Mouse (Mus musculus): ENCODE measurements around the gene Gas6. TPM values are rescaled to one million over a fixed set of nuclear protein-coding genes. Genes with fewer than 3 reads are reported as not detected.

The Gas6 gene
- polyA plus RNA-seq, 1 experiment from 2014 or later = 76.9 TPM

GRCm38 (mm10) chr8:13428156-13428555, 66.1 kb downstream of the Gas6 start:
- H3K9ac ChIP-seq (replicated peaks; ENCODE audit: low read length) = no peak overlapping the region
- no peak overlapping the region for H3K4me3 ChIP-seq (ENCODE audit: low read length)
- no peaks in the 10 kb centered on the region for H3K36me3 ChIP-seq (ENCODE audit: insufficient read depth, low read length)
- H3K4me1 ChIP-seq (ENCODE audit: insufficient read depth, low read length) = no peaks in the 10 kb centered on the region
- H3K9me3 ChIP-seq (ENCODE audit: low read length) = no peaks in the 10 kb centered on the region
- H3K27me3 ChIP-seq (ENCODE audit: insufficient read depth, low read length) = no peaks in the 10 kb centered on the region
- no peak overlapping the region for H3K27ac ChIP-seq (ENCODE audit: low read length)
- H3K4me2 ChIP-seq (replicated peaks; ENCODE audit: low read depth, low read length) = no peak overlapping the region
- no peak for ATAC-seq (ENCODE audit: low FRiP score, low TSS enrichment)
- WGBS = 68% methylated on average over 9 of the region's 9 CpGs

- no peak overlapping the region for H3K4me3 ChIP-seq (ENCODE audit: low read length)
- H3K9me3 ChIP-seq (ENCODE audit: low read length) = no peaks in the 10 kb centered on the region
- H3K9ac ChIP-seq (replicated peaks; ENCODE audit: low read length) = no peak overlapping the region
- no peak overlapping the region for H3K27ac ChIP-seq (ENCODE audit: low read length)
- no peak for ATAC-seq (ENCODE audit: low FRiP score, low TSS enrichment)
- no peaks in the 10 kb centered on the region for H3K36me3 ChIP-seq (ENCODE audit: insufficient read depth, low read length)
- no peak overlapping the region for H3K4me2 ChIP-seq (replicated peaks; ENCODE audit: low read depth, low read length)
- H3K4me1 ChIP-seq (ENCODE audit: insufficient read depth, low read length) = no peaks in the 10 kb centered on the region
- WGBS = 68% methylated on average over 6 of the region's 6 CpGs
- no peaks in the 10 kb centered on the region for H3K27me3 ChIP-seq (ENCODE audit: insufficient read depth, low read length)
Measured at GRCm38 (mm10) chr8:13427351-13427750, 66.9 kb downstream of the Gas6 start.

DNA sequence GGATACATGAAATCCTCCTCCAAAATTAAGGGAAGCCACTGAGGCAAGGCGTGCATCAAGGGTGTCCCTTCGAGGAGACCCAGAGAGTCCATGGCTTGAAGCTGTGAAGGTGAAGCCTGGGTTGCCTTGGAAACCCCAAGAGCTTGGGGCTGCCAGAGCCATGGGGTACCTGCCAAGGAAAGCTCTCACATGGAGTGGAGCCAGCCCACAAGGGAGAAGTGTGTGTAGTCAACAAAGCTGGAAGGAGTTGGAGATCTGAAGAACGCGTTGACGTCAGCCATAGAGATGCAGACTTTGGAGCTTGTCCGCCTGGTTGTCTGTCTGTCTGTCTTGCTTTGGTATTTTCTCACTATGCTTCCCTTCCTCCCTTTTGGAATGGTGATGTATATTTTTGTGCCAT, 73.3 kb downstream of the Gas6 start:
- no peak overlapping the region for H3K4me2 ChIP-seq (replicated peaks; ENCODE audit: low read depth, low read length)
- no peaks in the 10 kb centered on the region for H3K27me3 ChIP-seq (ENCODE audit: insufficient read depth, low read length)
- ATAC-seq (ENCODE audit: low FRiP score, low TSS enrichment) = no peak
- no peaks in the 10 kb centered on the region for H3K4me1 ChIP-seq (ENCODE audit: insufficient read depth, low read length)
- WGBS = 97% methylated on average over 6 of the region's 6 CpGs
- no peak overlapping the region for H3K9ac ChIP-seq (replicated peaks; ENCODE audit: low read length)
- H3K4me3 ChIP-seq (ENCODE audit: low read length) = no peak overlapping the region
- no peak overlapping the region for H3K27ac ChIP-seq (ENCODE audit: low read length)
- H3K36me3 ChIP-seq (ENCODE audit: insufficient read depth, low read length) = no peaks in the 10 kb centered on the region
- no peaks in the 10 kb centered on the region for H3K9me3 ChIP-seq (ENCODE audit: low read length)

GRCm38 (mm10) chr8:13419111-13419639, 75.1 kb downstream of the Gas6 start:
- H3K4me2 ChIP-seq (replicated peaks; ENCODE audit: low read depth, low read length) = no peak overlapping the region
- H3K4me3 ChIP-seq (ENCODE audit: low read length) = no peak overlapping the region
- H3K4me1 ChIP-seq (ENCODE audit: insufficient read depth, low read length) = no peaks in the 10 kb centered on the region
- no peaks in the 10 kb centered on the region for H3K27me3 ChIP-seq (ENCODE audit: insufficient read depth, low read length)
- no peak overlapping the region for H3K9ac ChIP-seq (replicated peaks; ENCODE audit: low read length)
- 82% methylated on average over 2 of the region's 2 CpGs for WGBS
- H3K27ac ChIP-seq (ENCODE audit: low read length) = no peak overlapping the region
- H3K9me3 ChIP-seq (ENCODE audit: low read length) = no peaks in the 10 kb centered on the region
- ATAC-seq (ENCODE audit: low FRiP score, low TSS enrichment) = no peak
- no peaks in the 10 kb centered on the region for H3K36me3 ChIP-seq (ENCODE audit: insufficient read depth, low read length)

DNA sequence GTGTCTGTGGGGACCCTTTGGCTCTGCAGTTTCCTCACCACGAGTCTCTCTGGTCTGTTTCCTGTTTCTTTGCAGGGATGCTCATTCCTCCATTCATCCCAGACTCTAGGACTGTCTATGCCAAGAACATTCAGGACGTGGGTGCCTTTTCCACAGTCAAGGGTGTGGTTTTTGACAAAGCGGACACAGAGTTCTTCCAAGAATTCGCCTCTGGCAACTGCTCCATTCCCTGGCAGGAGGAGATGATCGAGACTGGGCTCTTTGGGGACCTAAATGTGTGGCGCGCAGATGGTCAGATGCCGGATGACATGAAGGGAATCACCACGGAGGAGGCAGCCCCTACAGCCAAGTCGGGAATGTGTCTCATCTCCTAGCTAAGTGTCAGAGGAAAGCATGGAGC, 78.4 kb downstream of the Gas6 start:
- no peaks in the 10 kb centered on the region for H3K27me3 ChIP-seq (ENCODE audit: insufficient read depth, low read length)
- H3K9ac ChIP-seq (replicated peaks; ENCODE audit: low read length) = no peak overlapping the region
- H3K9me3 ChIP-seq (ENCODE audit: low read length) = no peaks in the 10 kb centered on the region
- no peak overlapping the region for H3K27ac ChIP-seq (ENCODE audit: low read length)
- H3K36me3 ChIP-seq (ENCODE audit: insufficient read depth, low read length) = no peaks in the 10 kb centered on the region
- H3K4me2 ChIP-seq (replicated peaks; ENCODE audit: low read depth, low read length) = no peak overlapping the region
- ATAC-seq (ENCODE audit: low FRiP score, low TSS enrichment) = no peak
- 73% methylated on average over 10 of the region's 10 CpGs for WGBS
- no peaks in the 10 kb centered on the region for H3K4me1 ChIP-seq (ENCODE audit: insufficient read depth, low read length)
- H3K4me3 ChIP-seq (ENCODE audit: low read length) = no peak overlapping the region

Other genes with a start within 250 kb of the Gas6 start
- gene Adprhl1, start 240.3 kb downstream of the Gas6 start, polyA plus RNA-seq (2015; fragmentation: Nextera tagmentation; extraction: Ambion mirVana) = 0.16 and 0.46 TPM in 2 replicates
- gene Dcun1d2, start 206.4 kb downstream of the Gas6 start, polyA plus RNA-seq (2015; fragmentation: Nextera tagmentation; extraction: Ambion mirVana) = 29.2 and 29.4 TPM in 2 replicates
- gene Tmco3, start 206.3 kb downstream of the Gas6 start, polyA plus RNA-seq (2015; fragmentation: Nextera tagmentation; extraction: Ambion mirVana) = 55.8 and 56.2 TPM in 2 replicates
- gene Tfdp1, start 155.7 kb downstream of the Gas6 start, polyA plus RNA-seq (2015; fragmentation: Nextera tagmentation; extraction: Ambion mirVana) = 159 TPM in 2 replicates
- gene Atp4b, start 97.7 kb downstream of the Gas6 start, polyA plus RNA-seq (2015; fragmentation: Nextera tagmentation; extraction: Ambion mirVana) = not detected in 2 replicates
- gene Grk1, start 89.4 kb downstream of the Gas6 start, polyA plus RNA-seq (2015; fragmentation: Nextera tagmentation; extraction: Ambion mirVana) = not detected in 2 replicates
- 0.95 and 1.4 TPM in 2 replicates for gene Tmem255b, start 59.3 kb downstream of the Gas6 start, polyA plus RNA-seq (2015; fragmentation: Nextera tagmentation; extraction: Ambion mirVana)
- not detected in 2 replicates for gene 1700029H14Rik, start 68.0 kb upstream of the Gas6 start, polyA plus RNA-seq (2015; fragmentation: Nextera tagmentation; extraction: Ambion mirVana)
- gene Rasa3, start 183.1 kb upstream of the Gas6 start, polyA plus RNA-seq (2015; fragmentation: Nextera tagmentation; extraction: Ambion mirVana) = 23.8 and 28.2 TPM in 2 replicates
- 0.19 TPM in 1 of 2 replicates, not detected in the other for gene Cfap97d2, start 211.4 kb upstream of the Gas6 start, polyA plus RNA-seq (2015; fragmentation: Nextera tagmentation; extraction: Ambion mirVana)

All from kidney, embryonic 16.5 days (tissue).